Mouse (Mus musculus) frontal cortex, postnatal 36 days (tissue): ENCODE measurements around the gene Depp1.

ENCODE experiments used
- DNase-seq, 2 experiments: peaks; one replicate each; pipeline ENCODE4 v3.0.0; 2022; ENCODE audit warnings: low spot score in 2 of 2

Gene Depp1

DNA sequence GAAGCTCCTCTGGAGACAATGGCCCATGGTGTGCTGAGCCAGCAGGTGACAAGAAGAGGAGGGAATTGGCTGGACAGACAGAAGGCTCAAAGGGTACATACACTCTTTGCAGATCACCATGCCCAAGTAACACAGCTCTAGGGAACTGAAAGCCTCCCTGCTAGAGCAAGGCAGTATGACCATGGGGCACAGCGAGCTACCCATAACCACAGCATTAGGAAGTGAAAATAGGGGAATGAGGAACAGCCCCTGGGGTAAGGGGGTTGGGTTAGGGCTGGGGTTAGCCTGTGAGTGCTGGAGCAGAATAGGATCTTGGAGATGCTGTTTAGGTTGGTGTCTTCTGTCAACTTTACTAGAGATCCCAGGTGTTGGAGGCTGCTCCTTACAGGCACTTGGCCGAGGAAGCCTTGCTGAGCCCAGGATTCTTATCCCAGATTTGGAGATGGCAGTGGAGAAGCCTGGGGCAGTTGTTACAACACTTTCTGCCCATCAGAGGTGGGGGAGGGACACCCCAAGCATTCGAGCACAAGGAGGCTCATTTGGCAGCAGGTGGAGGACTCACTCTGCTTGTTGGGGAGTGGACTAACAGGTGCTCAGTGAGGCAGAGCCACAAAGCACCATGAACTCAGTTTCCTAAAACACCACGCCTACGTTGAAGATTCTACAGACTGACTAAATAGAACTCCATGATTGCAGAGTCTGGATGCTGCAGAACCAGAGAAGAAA, 29.3 kb downstream of the Depp1 start:
- DNase-seq = no peak

DNA sequence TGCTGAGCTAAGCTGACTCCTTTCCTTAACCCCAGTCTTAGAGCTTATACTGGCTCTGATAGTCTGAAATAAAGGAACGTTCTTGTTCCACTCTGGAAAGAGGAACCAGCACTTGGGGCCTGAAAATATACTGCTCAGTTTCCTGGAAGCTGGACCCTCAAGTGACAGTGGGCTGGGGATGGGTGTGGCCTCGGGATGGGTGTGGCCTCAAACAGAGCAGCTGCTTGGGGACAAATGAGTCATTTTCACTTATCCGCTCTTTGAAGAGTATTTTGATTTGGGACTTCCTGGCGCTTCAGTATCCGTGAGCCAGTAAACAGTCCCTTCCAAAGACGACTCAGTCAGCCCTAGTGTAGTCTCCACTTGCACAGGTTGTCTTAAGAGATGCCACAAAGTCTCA, 31.9 kb downstream of the Depp1 start:
- DNase-seq = no peak

DNA sequence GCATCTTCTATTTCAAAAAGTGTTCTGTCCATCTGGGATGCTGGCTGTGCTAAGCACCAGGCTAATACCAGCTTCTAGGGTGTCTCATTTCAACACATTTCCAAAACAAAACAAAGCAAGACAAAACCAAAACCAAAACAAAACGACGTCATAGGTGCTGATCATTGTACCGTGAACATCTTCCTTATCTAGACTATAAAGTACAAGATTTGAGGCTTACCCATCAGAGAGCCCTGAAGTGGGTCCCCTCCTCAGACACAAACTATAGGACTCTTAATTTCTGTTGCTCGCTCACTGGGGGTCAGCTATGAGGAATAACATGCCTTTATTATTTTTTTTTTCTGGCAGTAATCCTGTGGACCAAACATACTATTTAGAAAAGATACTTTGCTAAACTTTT, 43.2 kb downstream of the Depp1 start:
- no peak for DNase-seq

DNA sequence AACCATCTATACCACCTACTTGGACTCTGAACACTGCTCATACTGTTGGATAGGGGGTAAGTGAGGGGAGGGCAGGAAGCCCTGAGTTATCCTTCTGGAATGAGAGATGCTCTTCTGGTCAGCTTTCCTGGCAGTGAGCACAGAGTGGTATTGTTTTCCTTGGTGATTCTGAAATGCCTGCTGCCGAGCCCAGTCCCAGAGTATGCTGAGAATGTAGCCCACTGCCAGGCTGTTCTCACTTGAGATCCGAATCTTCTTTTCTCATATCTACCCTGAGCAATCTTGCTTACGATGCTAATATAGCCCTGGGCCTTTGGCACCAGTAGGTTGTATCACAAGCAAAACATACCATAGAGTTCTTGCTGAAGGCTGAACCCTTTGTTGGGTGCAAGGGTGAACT, 43.9 kb downstream of the Depp1 start:
- DNase-seq = no peak

DNA sequence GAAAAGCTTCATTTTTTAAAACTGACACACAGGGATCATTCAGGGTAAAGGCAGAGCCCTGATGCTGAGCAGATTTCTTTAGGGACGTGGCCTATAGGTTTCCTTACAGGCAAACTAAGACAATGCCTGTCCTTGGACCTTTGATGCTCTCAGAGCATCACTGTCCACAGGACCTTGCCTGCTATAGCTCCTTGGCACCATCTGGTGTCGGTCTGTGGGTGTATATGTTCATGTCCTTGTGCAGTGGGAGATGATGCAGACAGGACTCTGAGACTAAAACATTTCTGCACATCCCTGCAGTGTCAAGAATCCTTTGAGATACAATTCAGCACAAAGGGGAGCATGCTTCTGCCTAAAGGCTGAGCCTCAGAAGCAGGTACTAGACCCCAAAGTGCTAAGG, 47.0 kb downstream of the Depp1 start:
- no peak for DNase-seq

DNA sequence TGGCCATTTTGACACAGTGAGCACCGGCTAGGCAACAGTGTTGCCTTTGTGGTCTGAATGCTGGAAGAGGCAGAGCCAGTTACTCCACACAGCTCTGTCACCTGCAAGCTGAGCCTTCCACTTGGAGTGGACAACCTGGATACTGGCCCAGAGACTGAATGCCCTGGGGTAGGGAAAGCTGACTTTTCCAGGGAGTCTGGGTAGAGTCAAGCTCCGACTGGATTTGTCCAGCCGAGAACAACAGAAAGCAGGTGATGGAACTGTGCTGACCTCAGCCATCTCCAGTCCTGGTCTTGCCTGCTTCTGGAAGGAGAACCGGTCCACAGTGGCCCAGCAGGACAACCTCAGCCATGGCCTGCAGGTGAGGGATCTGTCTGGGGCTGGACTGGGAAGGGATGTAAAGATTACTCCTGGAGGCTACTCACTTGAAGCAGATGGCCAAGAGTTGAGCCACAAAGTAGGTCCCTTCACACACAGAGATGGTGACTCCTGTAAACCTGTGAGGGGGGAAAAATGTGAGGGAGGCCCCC, 47.6 kb downstream of the Depp1 start:
- no peak for DNase-seq

DNA sequence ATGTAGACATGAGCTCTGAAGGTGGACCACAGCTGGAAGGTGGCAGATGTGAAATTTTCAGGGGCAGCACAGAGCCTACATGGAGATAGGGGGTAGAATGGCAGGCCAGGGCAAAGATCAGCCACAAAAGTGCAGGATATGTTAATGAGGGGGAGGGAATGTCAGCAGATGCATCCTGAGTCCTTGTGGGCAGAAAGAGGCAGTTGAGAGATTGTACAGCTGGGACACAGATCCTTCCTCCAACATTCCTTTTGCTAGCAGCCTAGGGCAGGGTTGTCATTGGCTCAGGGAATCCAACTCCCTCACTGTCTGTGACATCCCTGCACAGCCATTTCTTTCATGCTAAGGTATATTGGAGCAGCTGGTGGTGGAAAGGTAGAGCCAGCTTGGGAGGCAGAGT, 50.4 kb downstream of the Depp1 start:
- no peak for DNase-seq
